Mouse (Mus musculus) limb, embryonic 13.5 days (tissue): ENCODE measurements around the gene Rif1. TPM values are rescaled to one million over a fixed set of nuclear protein-coding genes. Genes with fewer than 3 reads are reported as not detected.

Experiments used
- ATAC-seq: fragments of 200-750 bp; cut with Nextera tagmentation; 2 replicates; pipeline ENCODE4 v1.8.0; 2017; ENCODE audit warnings: low read depth, moderate number of reproducible peaks, moderate TSS enrichment; ENCODE audit not compliant: low FRiP score
- H3K27ac ChIP-seq: fragments of 300-500 bp; sonication (generic); 2 replicates; pipeline ENCODE4 v1.5.1; 2015; ENCODE audit warnings: inconsistent platforms, mild to moderate bottlenecking, moderate library complexity
- H3K27me3 ChIP-seq: fragments of 300-500 bp; sonication (generic); 2 replicates; pipeline ENCODE4 v1.6.1; 2015; ENCODE audit warnings: mild to moderate bottlenecking, inconsistent platforms
- H3K36me3 ChIP-seq: fragments of 300-500 bp; sonication (generic); 2 replicates; pipeline ENCODE4 v1.6.1; 2015; ENCODE audit warnings: inconsistent platforms, mild to moderate bottlenecking, moderate library complexity
- H3K4me1 ChIP-seq: fragments of 300-500 bp; sonication (generic); 2 replicates; pipeline ENCODE4 v1.6.1; 2015; ENCODE audit warnings: inconsistent platforms
- H3K4me2 ChIP-seq: fragments of 300-500 bp; sonication (generic); replicated peaks from 2 replicates; pipeline ENCODE4 v1.6.1; 2015; ENCODE audit warnings: inconsistent platforms, mild to moderate bottlenecking, moderate library complexity
- H3K4me3 ChIP-seq: fragments of 300-500 bp; sonication (generic); 2 replicates; pipeline ENCODE4 v1.5.1; 2015; ENCODE audit warnings: moderate library complexity, mild to moderate bottlenecking, inconsistent platforms
- H3K9ac ChIP-seq: fragments of 300-500 bp; sonication (generic); 2 replicates; pipeline ENCODE4 v1.6.1; 2015; ENCODE audit warnings: mild to moderate bottlenecking, inconsistent platforms
- H3K9me3 ChIP-seq: fragments of 300-500 bp; sonication (generic); 2 replicates; pipeline ENCODE4 v1.6.1; 2016; ENCODE audit warnings: inconsistent platforms
- WGBS: fragments of 180-500 bp; shearing (Covaris S2); methylation state at CpG from one replicate; pipeline ENCODE4 v1.1.7; 2015; 5-methylcytosine and 5-hydroxymethylcytosine counted together
- polyA plus RNA-seq: library from polyadenylated mRNA; unstranded; fragments of >200 nt; fragmentation: Nextera tagmentation; extraction: Ambion mirVana; gene quantifications from 2 replicates; pipeline ENCODE4 v1.2.1, GENCODE M21; 2015

Rif1 gene
- polyA plus RNA-seq, 1 experiment from 2014 or later, result 39.9 TPM

DNA sequence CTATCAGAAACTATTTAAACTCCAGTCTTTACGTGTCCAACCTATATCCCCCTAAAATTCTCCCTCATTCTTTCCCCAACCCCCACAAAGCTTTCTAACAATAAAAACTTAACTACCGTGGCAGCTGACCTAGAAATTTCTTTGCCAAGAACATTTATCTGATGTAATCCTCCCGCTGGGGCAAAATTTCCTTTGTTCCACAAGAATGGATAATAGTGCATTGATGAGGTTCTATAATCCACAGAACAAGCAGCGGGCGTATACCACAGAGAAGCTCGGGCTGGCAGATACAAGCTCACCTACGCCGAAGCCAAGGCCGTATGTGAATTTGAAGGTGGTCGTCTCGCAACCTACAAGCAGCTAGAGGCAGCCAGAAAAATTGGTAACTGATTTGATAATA is 29.1 kb upstream of the Rif1 start:
- no peak overlapping the region for H3K27ac ChIP-seq
- H3K4me2 ChIP-seq, result no peak overlapping the region
- peaks cover 44% of the 10 kb centered on the region for H3K36me3 ChIP-seq
- no peak overlapping the region for H3K4me3 ChIP-seq
- H3K9me3 ChIP-seq, result no peaks in the 10 kb centered on the region
- WGBS, result 80% methylated on average over 11 of the region's 11 CpGs
- no peak overlapping the region for H3K9ac ChIP-seq
- ATAC-seq, result no peak
- H3K27me3 ChIP-seq, result no peaks in the 10 kb centered on the region
- peaks cover 36% of the 10 kb centered on the region for H3K4me1 ChIP-seq

DNA sequence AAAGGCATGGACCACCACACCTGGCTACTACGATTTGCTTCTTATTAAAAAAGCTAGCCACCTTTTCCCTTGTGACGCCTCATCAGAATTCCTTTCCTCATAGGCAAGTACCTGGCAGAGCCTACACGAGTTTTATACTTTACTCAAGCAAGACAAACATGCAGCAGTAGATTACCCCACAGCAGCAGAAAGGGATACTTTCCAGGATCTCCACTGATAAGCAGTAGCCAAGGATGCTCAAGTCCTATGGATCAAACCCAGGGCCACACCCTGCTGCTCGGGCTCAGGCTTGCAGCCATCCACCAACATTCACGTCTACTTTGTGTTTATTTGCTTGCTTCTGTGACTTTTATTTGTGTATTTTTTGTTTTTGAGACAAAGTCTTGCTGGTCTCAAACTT is 26.6 kb upstream of the Rif1 start:
- ATAC-seq, result no peak

DNA sequence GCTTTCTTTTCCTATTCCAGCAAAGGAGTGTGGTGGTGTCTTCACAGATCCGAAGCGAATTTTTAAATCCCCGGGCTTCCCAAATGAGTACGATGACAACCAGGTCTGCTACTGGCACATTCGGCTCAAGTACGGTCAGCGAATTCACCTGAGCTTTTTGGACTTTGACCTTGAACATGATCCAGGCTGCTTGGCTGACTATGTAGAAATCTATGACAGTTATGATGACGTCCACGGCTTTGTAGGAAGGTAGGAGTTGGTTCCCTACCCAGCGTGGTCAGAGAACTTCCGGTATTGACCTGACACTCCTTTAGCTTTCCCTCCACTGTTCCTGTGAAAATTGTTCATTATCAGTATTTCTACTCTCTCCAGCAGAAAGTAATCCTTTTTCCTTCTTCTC is 21.8 kb upstream of the Rif1 start:
- Histone ChIP-seq H3K9me3 (no peaks in the 10 kb centered on the region), H3K27me3 (no peaks in the 10 kb centered on the region), H3K4me2 (no peak overlapping the region), H3K9ac (no peak overlapping the region), H3K36me3 (peaks cover 79% of the 10 kb centered on the region), H3K27ac (no peak overlapping the region), H3K4me3 (no peak overlapping the region), H3K4me1 (no peaks in the 10 kb centered on the region)
- ATAC-seq, result no peak
- WGBS, result 94% methylated on average over 11 of the region's 11 CpGs

More for the DNA sequence above, 26.6 kb upstream of the Rif1 start:
- Histone ChIP-seq H3K4me1 (peaks cover 21% of the 10 kb centered on the region), H3K27me3 (no peaks in the 10 kb centered on the region), H3K9ac (no peak overlapping the region), H3K4me3 (no peak overlapping the region), H3K36me3 (peaks cover 63% of the 10 kb centered on the region), H3K27ac (no peak overlapping the region), H3K9me3 (no peaks in the 10 kb centered on the region), H3K4me2 (no peak overlapping the region)
- 86% methylated on average over 5 of the region's 5 CpGs for WGBS

DNA sequence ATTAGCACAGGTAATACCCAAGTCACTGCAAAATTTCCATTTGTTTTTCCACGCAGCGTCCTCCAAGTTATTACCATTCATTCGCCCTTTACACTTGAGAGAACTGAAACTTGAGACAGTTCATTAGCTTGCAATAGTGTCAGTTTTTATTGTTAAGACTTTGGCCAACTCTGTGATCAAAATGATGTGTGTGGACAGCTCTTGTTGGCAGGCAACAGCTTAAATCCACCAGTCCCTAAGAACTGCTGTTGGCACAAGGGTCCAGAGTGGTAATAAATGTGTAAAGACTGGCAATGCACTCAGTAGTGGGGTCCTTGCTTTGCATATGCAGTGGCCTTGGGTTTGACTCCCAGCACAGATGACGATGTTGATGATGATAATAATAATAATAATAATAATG is 20.3 kb upstream of the Rif1 start:
- 75% methylated on average over 4 of the region's 4 CpGs for WGBS
- H3K27ac ChIP-seq, result no peak overlapping the region
- no peak overlapping the region for H3K4me2 ChIP-seq
- H3K9me3 ChIP-seq, result no peaks in the 10 kb centered on the region
- no peaks in the 10 kb centered on the region for H3K4me1 ChIP-seq
- peaks cover 66% of the 10 kb centered on the region for H3K36me3 ChIP-seq
- H3K4me3 ChIP-seq, result no peak overlapping the region
- ATAC-seq, result no peak
- no peak overlapping the region for H3K9ac ChIP-seq
- H3K27me3 ChIP-seq, result no peaks in the 10 kb centered on the region

DNA sequence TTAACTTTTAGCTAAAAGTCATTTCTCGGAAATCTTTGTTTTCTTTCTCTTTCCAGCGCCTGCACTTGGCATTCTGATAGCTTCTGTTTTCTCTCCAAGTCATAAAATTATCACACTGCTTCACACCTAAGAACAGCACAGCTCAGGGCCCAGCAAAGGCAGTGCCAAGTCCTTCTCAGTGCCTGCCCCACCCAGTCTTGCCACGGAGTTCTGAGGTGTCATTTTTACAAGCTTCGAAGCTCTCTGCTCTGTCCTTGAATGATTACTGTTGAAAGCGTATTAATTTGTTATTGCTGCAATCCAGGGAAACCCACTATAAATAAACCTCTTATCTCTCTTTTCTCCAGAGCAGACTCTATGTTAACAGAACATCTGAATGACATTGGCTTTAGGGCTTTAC is 19.1 kb upstream of the Rif1 start:
- peaks cover 54% of the 10 kb centered on the region for H3K36me3 ChIP-seq
- no peak overlapping the region for H3K4me2 ChIP-seq
- H3K27me3 ChIP-seq, result no peaks in the 10 kb centered on the region
- no peak for ATAC-seq
- H3K4me1 ChIP-seq, result no peaks in the 10 kb centered on the region
- H3K27ac ChIP-seq, result no peak overlapping the region
- H3K4me3 ChIP-seq, result no peak overlapping the region
- no peak overlapping the region for H3K9ac ChIP-seq
- no peaks in the 10 kb centered on the region for H3K9me3 ChIP-seq
- 37% methylated on average over 5 of the region's 5 CpGs for WGBS

DNA sequence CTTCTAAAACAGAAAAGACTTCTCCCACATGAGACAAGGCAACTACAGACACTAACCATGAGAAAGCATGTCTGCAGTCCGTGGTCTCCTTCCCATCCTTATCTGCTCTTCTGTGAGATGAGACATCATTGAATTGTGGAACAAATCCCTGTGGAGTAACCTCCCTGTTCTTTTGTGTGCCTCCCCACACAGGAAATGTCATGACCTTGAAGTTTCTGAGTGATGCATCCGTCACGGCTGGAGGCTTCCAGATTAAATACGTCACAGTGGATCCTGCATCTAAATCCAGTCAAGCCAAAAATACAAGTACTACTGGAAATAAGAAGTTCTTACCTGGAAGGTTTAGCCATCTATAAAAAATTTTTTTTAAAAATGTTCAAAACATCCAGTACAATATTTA is 17.0 kb upstream of the Rif1 start:
- H3K9ac ChIP-seq, result no peak overlapping the region
- WGBS, result 60% methylated on average over 4 of the region's 4 CpGs
- H3K27me3 ChIP-seq, result no peaks in the 10 kb centered on the region
- no peaks in the 10 kb centered on the region for H3K4me1 ChIP-seq
- H3K36me3 ChIP-seq, result peaks cover 40% of the 10 kb centered on the region
- ATAC-seq, result no peak
- no peak overlapping the region for H3K4me3 ChIP-seq
- no peak overlapping the region for H3K27ac ChIP-seq
- no peak overlapping the region for H3K4me2 ChIP-seq
- H3K9me3 ChIP-seq, result no peaks in the 10 kb centered on the region

DNA sequence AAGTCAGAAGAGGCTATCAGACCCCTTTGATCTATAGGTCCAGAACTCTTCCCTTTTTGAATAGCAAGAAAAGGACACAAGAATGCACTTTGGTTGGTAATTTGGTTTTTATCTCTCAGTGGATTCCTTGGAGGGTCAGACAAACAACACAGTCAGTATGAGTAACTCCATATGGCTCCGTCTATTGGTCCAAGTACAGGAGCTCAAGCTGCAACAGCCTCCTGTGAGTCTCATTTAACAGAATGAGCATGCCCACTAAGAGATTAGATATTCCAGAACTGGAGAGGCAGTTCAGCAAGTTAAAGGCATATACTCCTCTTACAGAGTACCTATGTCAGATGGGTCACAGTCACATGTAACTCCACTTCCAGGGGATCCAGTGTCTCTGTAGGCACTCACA is 15.5 kb upstream of the Rif1 start:
- 0 out of 2 replicates have a peak, but pooled peaks cover 4% of the 10 kb centered on the region for H3K4me1 ChIP-seq

DNA sequence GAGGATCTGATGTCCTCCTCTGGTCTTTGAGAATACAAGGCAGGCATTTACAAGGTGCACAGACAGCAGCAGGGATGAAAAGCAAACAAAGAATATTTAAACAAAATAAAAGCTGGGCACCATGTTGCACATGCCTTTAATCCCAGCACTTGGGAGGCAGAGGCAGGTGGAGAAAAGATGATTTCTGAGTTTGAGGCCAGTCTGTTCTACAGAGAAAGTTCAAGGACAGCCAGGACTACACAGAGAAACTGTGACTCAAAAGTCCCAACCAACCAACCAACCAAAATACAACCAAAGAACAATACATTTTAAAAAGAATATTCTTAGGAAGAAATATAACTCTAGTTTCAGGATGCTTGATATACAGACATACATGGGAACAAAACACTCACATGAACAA is 15.0 kb upstream of the Rif1 start:
- peaks cover 21% of the 10 kb centered on the region for H3K36me3 ChIP-seq
- H3K9me3 ChIP-seq, result no peaks in the 10 kb centered on the region
- no peak overlapping the region for H3K27ac ChIP-seq
- H3K4me2 ChIP-seq, result no peak overlapping the region
- ATAC-seq, result no peak
- H3K27me3 ChIP-seq, result no peaks in the 10 kb centered on the region
- H3K4me1 ChIP-seq, result 0 out of 2 replicates have a peak, but pooled peaks cover 4% of the 10 kb centered on the region
- H3K4me3 ChIP-seq, result no peak overlapping the region
- H3K9ac ChIP-seq, result no peak overlapping the region

More for the DNA sequence above, 15.5 kb upstream of the Rif1 start:
- Histone ChIP-seq H3K36me3 (peaks cover 26% of the 10 kb centered on the region), H3K4me2 (no peak overlapping the region), H3K27ac (no peak overlapping the region), H3K9me3 (no peaks in the 10 kb centered on the region), H3K4me3 (no peak overlapping the region), H3K27me3 (no peaks in the 10 kb centered on the region), H3K9ac (no peak overlapping the region)
- 84% methylated on average over 1 of the region's 1 CpGs for WGBS
- ATAC-seq, result no peak

DNA sequence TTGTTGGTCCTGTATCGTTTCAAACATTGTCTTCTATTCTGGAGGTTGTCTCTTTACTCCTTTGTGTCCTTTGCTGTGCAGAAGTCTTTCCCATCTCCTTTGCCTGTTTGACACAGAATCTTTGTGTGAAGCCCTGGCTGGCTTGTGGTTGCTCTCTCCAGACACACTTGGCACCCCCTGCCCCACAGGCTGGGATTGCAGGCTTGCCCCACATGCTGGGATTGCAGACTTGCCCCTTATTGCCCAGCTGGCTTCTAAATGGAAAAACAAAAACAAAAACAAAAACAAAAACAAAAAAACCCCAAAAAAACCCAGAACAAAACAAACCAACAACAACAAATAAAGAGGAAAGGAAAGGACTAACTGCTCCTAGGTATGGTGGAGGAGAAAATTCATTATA is 4.0 kb upstream of the Rif1 start:
- H3K9me3 ChIP-seq, result no peaks in the 10 kb centered on the region
- H3K4me2 ChIP-seq, result no peak overlapping the region
- 0 out of 2 replicates have a peak, but pooled peaks cover 4% of the 10 kb centered on the region for H3K4me1 ChIP-seq
- no peak overlapping the region for H3K27ac ChIP-seq
- H3K4me3 ChIP-seq, result no peak overlapping the region
- no peaks in the 10 kb centered on the region for H3K27me3 ChIP-seq
- 81% methylated on average over 1 of the region's 1 CpGs for WGBS
- no peak overlapping the region for H3K9ac ChIP-seq
- H3K36me3 ChIP-seq, result no peaks in the 10 kb centered on the region
- no peak for ATAC-seq

DNA sequence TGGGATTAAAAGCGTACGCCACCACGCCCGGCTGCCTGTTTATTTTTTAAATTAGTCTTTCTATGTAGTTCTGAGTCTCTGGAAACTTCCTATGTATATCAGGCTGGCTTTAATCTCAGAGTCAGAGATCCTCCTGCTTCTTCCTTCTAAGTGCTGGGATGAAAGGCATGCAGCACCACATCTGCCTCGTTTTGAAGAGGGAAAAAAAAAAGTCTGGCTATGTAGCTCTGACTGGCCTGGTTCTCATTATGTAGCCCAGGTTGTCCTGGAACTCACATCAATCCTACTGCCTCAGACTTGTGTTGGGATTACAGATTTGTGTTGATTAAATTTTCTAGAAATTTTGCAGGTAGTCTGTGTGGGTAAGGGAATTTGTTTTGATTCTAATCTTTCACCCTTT is 1.8 kb upstream of the Rif1 start:
- peaks cover 18% of the 10 kb centered on the region for H3K4me1 ChIP-seq
- no peak for ATAC-seq
- H3K27me3 ChIP-seq, result no peaks in the 10 kb centered on the region
- H3K9ac ChIP-seq, result no peak overlapping the region
- 83% methylated on average over 5 of the region's 5 CpGs for WGBS
- H3K27ac ChIP-seq, result no peak overlapping the region
- H3K36me3 ChIP-seq, result peaks cover 9% of the 10 kb centered on the region
- no peak overlapping the region for H3K4me2 ChIP-seq
- no peaks in the 10 kb centered on the region for H3K9me3 ChIP-seq
- no peak overlapping the region for H3K4me3 ChIP-seq

DNA sequence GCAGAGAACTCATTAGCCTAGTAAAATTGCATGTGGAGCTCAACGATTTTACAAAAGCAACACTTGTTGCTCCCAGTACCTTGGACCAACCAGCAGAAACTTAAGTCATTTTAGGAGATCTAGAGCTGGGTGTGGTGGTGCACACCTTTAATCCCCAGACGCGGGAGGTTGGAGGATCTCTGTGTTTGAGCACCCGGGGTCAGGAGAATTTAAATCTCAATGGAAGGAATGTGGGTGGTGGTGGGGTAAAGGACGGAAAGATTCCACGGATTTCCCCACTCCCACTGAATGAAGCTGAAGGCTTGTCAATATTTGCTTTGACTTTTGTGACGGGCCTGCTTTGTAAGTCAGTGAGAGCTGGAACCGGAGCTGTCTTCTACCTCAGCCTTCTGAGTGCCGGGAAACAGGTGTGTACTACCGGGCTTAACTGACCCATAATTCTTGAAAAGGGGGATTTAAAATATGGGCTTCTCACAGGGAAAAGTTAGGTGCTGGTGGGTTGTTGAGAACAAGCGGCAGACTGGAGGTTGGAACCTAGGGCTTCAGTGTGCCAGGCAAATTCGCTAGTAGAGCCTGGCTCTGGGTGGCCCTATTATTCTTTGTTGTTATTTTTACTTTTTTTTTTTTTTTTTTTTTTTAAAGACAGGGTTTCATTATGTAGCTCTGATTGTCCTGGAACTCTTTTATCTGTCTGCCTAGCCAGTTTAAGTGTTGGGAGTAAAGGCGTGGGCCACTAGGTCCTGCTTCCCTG is 1.2 kb upstream of the Rif1 start:
- peak overlapping the region; percentile 65 for H3K4me2 ChIP-seq
- H3K27ac ChIP-seq, result peak overlapping the region; percentile 90; the same call in 1 of the 2 replicates
- H3K9me3 ChIP-seq, result no peaks in the 10 kb centered on the region
- no peak for ATAC-seq
- peaks cover 18% of the 10 kb centered on the region for H3K4me1 ChIP-seq
- 49% methylated on average over 13 of the region's 13 CpGs for WGBS
- peaks cover 14% of the 10 kb centered on the region for H3K36me3 ChIP-seq
- H3K4me3 ChIP-seq, result no peak overlapping the region
- no peaks in the 10 kb centered on the region for H3K27me3 ChIP-seq
- no peak overlapping the region for H3K9ac ChIP-seq

DNA sequence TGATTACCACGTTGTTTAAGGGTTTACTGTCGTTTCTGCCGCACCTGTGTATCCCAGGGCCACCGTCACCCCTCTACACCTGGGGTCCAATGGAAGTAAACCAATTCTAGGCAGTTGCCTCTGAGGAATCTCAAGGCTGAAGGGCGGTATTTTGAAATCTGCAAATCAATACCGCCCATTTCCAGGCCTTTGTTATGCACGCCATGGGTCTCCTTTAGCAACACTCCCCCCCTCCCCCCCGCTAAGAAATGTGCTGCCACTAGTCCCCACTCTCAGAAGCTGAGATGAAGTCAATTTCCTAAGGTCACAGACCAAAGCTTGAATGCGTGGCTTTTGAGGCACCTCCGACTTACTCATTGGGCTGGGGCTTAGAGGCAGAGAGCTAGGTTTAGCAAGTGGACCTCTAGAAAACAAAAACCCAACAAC is 554 bp upstream of the Rif1 start:
- H3K9ac ChIP-seq, result peak overlapping the region; percentile 96
- peak overlapping the region; percentile 90 for H3K27ac ChIP-seq
- peak; percentile 16 for ATAC-seq

More for the DNA sequence above, 554 bp upstream of the Rif1 start:
- 4% methylated on average over 10 of the region's 10 CpGs for WGBS
- H3K4me3 ChIP-seq, result peak overlapping the region; percentile 99
- no peaks in the 10 kb centered on the region for H3K9me3 ChIP-seq
- H3K36me3 ChIP-seq, result peaks cover 17% of the 10 kb centered on the region
- H3K4me1 ChIP-seq, result peaks cover 18% of the 10 kb centered on the region
- peak overlapping the region; percentile 65 for H3K4me2 ChIP-seq
- no peaks in the 10 kb centered on the region for H3K27me3 ChIP-seq
